Mouse (Mus musculus) cortical plate, adult 2 months (tissue): ENCODE data around the gene Kif22.

Experiments
- CTCF ChIP-seq: fragments of 200-500 bp; IDR thresholded peaks from 2 replicates; pipeline ENCODE4 v1.5.1; 2011; ENCODE audit warnings: mild to moderate bottlenecking, control low read depth, low read length; ENCODE audit not compliant: insufficient read depth; ENCODE audit errors: extremely low read depth
- POLR2A ChIP-seq: fragments of 200-500 bp; IDR thresholded peaks from 2 replicates; pipeline ENCODE4 v1.6.1; 2011; ENCODE audit warnings: mild to moderate bottlenecking, low read length, control low read depth; ENCODE audit not compliant: insufficient read depth; ENCODE audit errors: extremely low read depth

GRCm38 (mm10) chr7:127082271-127082670 is 40.0 kb upstream of the Kif22 start:
- TF ChIP-seq POLR2A (no peak), CTCF (no peak)
